21 mouse cellular contexts compared by ENCODE assay signal in the genomic region with DNA sequence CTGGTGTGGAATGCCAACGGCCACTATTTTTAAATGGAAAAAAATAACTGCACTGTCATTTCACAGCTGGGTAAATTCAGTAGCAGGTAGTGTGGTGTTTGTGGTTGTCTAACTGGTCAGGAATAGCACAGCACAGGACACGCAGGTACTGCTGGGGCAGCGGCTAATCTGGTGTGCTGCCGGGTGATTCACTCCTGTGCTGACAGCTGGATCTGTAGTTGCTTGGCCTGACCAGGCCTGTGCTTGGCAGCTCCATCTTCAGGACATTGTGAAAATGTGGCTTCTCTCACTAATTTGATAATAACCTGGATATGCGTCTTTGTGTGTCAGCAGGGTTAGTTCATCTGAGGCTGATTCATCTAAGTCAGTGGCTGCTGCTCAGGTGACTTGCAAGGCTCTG.
DNase-seq lines count a peak whose midpoint lies in the region; ATAC-seq and TF ChIP-seq lines count a peak whose summit lies in the region.
"Had no signal": no experiment of that assay in that cellular context is flagged by ENCODE, and none has a peak within 500 bp of the region (broad histone marks: within the 10 kb centered on the region; RNA-seq: fewer than 3 reads in every experiment).

No protein-coding gene starts in this region.

- intact Hi-C loops in heart, postnatal 25 days (cut with DNase I), result no loop called here

- no peak overlapping the region for H3K27ac ChIP-seq in midbrain, postnatal 0 days (ENCODE audit: low read depth, low read length)
- H3K27ac ChIP-seq in midbrain, embryonic 14.5 days (replicated peaks; ENCODE audit: low read depth, low read length), result no peak overlapping the region
- H3K27ac ChIP-seq: hindbrain, embryonic 13.5 days; left cerebral cortex, adult 2 months; limb, embryonic 15.5 days; liver, embryonic 14.5 days; midbrain, embryonic 15.5 days had no signal

- H3K4me2 ChIP-seq in midbrain, postnatal 0 days (ENCODE audit: low read depth, low read length, poor library complexity, severe bottlenecking), result no peak overlapping the region
- H3K4me2 ChIP-seq in midbrain, embryonic 14.5 days (ENCODE audit: low read length), result no peak overlapping the region
- H3K4me2 ChIP-seq: hindbrain, embryonic 13.5 days; limb, embryonic 15.5 days; lung, embryonic 14.5 days; midbrain, embryonic 15.5 days had no signal

- peak; percentile 18; the same call in 1 of the 2 replicates for TF ChIP-seq CTCF in midbrain, postnatal 0 days (IDR thresholded peaks at IDR 0.05)

- no peak for ATAC-seq in midbrain, postnatal 0 days (ENCODE audit: low FRiP score)
- ATAC-seq in midbrain, embryonic 14.5 days (ENCODE audit: low FRiP score, low TSS enrichment), result no peak
- ATAC-seq in activated CD4-positive, CD25-positive, alpha-beta regulatory T cell, adult 4 months, result no peak
- ATAC-seq: midbrain, embryonic 15.5 days; Patski had no signal

- no peak overlapping the region for H3K4me3 ChIP-seq in midbrain, postnatal 0 days (ENCODE audit: low read depth, low read length)
- no peak overlapping the region for H3K4me3 ChIP-seq in midbrain, embryonic 14.5 days (replicated peaks; ENCODE audit: low read depth, low read length)
- H3K4me3 ChIP-seq: hindbrain, embryonic 13.5 days; left cerebral cortex, adult 2 months; limb, embryonic 15.5 days; midbrain, embryonic 15.5 days had no signal

- H3K4me1 ChIP-seq in midbrain, postnatal 0 days (ENCODE audit: insufficient read depth, low read length), result no peaks in the 10 kb centered on the region
- H3K4me1 ChIP-seq in midbrain, embryonic 14.5 days (ENCODE audit: control insufficient read depth, insufficient read depth, low read length), result no peaks in the 10 kb centered on the region
- H3K4me1 ChIP-seq: hindbrain, embryonic 13.5 days; midbrain, embryonic 15.5 days had no signal

- DNase-seq in heart, adult 11 months, result peak; percentile 94
- no peak for DNase-seq in heart, postnatal 25 days (ENCODE audit: low spot score)
- DNase-seq in midbrain, postnatal 0 days (ENCODE audit: low spot score), result peak; percentile 7
- no peak for DNase-seq in midbrain, embryonic 14.5 days
- DNase-seq in heart, postnatal 4 days, result peak; percentile 46
- DNase-seq in neural tube, embryonic 10.5 days (ENCODE audit: extremely low spot score, low spot score), result no peak
- DNase-seq: adrenal gland, adult 2 months; cerebellum, adult 11-12 months; cerebellum, postnatal 10 days; kidney, adult 8-10 months; kidney, postnatal 10 days; left cerebral cortex, postnatal 4 days; lung, embryonic 14.5 days; thymus, postnatal 14 days had no signal

- H3K27me3 ChIP-seq in midbrain, postnatal 0 days (ENCODE audit: insufficient read depth, low read length), result no peaks in the 10 kb centered on the region
- no peaks in the 10 kb centered on the region for H3K27me3 ChIP-seq in midbrain, embryonic 14.5 days (ENCODE audit: control insufficient read depth, insufficient read depth, low read length)
- H3K27me3 ChIP-seq: hindbrain, embryonic 13.5 days; limb, embryonic 15.5 days; midbrain, embryonic 15.5 days; Patski had no signal

- WGBS in midbrain, postnatal 0 days, result 86% methylated on average over 5 of the region's 5 CpGs
- 93% methylated on average over 5 of the region's 5 CpGs for WGBS in midbrain, embryonic 14.5 days

- no peaks in the 10 kb centered on the region for H3K9me3 ChIP-seq in midbrain, postnatal 0 days (ENCODE audit: low read length)
- no peaks in the 10 kb centered on the region for H3K9me3 ChIP-seq in midbrain, embryonic 14.5 days (ENCODE audit: control insufficient read depth, low read length)
- H3K9me3 ChIP-seq: hindbrain, embryonic 13.5 days; limb, embryonic 15.5 days; midbrain, embryonic 15.5 days had no signal

- H3K9ac ChIP-seq in midbrain, postnatal 0 days (replicated peaks; ENCODE audit: low read length, poor library complexity, severe bottlenecking), result no peak overlapping the region
- H3K9ac ChIP-seq in midbrain, embryonic 14.5 days (replicated peaks; ENCODE audit: low read length), result no peak overlapping the region
- H3K9ac ChIP-seq: hindbrain, embryonic 13.5 days; limb, embryonic 15.5 days; liver, embryonic 14.5 days; lung, embryonic 14.5 days; midbrain, embryonic 15.5 days had no signal

- H3K36me3 ChIP-seq in midbrain, postnatal 0 days (ENCODE audit: insufficient read depth, low read length), result 0 out of 2 replicates have a peak, but pooled peaks cover 2% of the 10 kb centered on the region
- no peaks in the 10 kb centered on the region for H3K36me3 ChIP-seq in midbrain, embryonic 14.5 days (ENCODE audit: control insufficient read depth, insufficient read depth, low read length)
- H3K36me3 ChIP-seq: midbrain, embryonic 15.5 days had no signal

Comparison
In these comparisons a context has a peak if more than half of its experiments do, and no peak if none do; other contexts are left out.
1. DNase-seq: peak in heart, adult 11 months (single experiment), midbrain, postnatal 0 days (single experiment) and heart, postnatal 4 days (single experiment); none in heart, postnatal 25 days (single experiment), midbrain, embryonic 14.5 days (single experiment) and neural tube, embryonic 10.5 days (single experiment).